Mouse (Mus musculus) intestine, postnatal 0 days (tissue): ENCODE results near the gene Cbarp. TPM values are rescaled to one million over a fixed set of nuclear protein-coding genes. Genes with fewer than 3 reads are reported as not detected.

Experiments used
- ATAC-seq: fragments of 200-750 bp; cut with Nextera tagmentation; 2 replicates; pipeline ENCODE4 v1.8.0; 2017; ENCODE audit warnings: mild to moderate bottlenecking, moderate TSS enrichment, moderate library complexity
- H3K27ac ChIP-seq: fragments of 300-500 bp; sonication (generic); 2 replicates; pipeline ENCODE4 v1.5.1; 2014; ENCODE audit warnings: mild to moderate bottlenecking, low read depth, low read length, moderate library complexity
- H3K27me3 ChIP-seq: fragments of 300-500 bp; sonication (generic); replicated peaks from 2 replicates; pipeline ENCODE4 v1.6.1; 2014; ENCODE audit warnings: low read length, mixed read lengths; ENCODE audit not compliant: control insufficient read depth, insufficient read depth
- H3K36me3 ChIP-seq: fragments of 300-500 bp; sonication (generic); 2 replicates; pipeline ENCODE4 v1.6.1; 2014; ENCODE audit warnings: mild to moderate bottlenecking, moderate library complexity; ENCODE audit not compliant: control insufficient read depth, insufficient read depth
- H3K4me1 ChIP-seq: fragments of 300-500 bp; sonication (generic); replicated peaks from 2 replicates; pipeline ENCODE4 v1.6.1; 2014; ENCODE audit warnings: antibody characterized with exemption, low read length, mixed read lengths; ENCODE audit not compliant: control insufficient read depth, insufficient read depth
- H3K4me2 ChIP-seq: fragments of 300-500 bp; sonication (generic); replicated peaks from 2 replicates; pipeline ENCODE4 v1.6.1; 2014; ENCODE audit warnings: low read depth, mild to moderate bottlenecking, moderate library complexity
- H3K4me3 ChIP-seq: fragments of 300-500 bp; sonication (generic); 2 replicates; pipeline ENCODE4 v1.5.1; 2014; ENCODE audit warnings: low read depth, low read length
- H3K9ac ChIP-seq: fragments of 300-500 bp; sonication (generic); 2 replicates; pipeline ENCODE4 v1.6.1; 2014; ENCODE audit warnings: mild to moderate bottlenecking, low read depth, low read length
- H3K9me3 ChIP-seq: fragments of 300-500 bp; sonication (generic); 2 replicates; pipeline ENCODE4 v1.6.1; 2016; ENCODE audit warnings: mixed run types; ENCODE audit not compliant: control insufficient read depth
- CTCF ChIP-seq: sonication (generic); IDR thresholded peaks from 2 replicates; pipeline ENCODE4 v1.5.1; 2016; ENCODE audit warnings: low read depth, mild to moderate bottlenecking, control low read depth, antibody characterized with exemption, moderate library complexity
- WGBS: fragments of 180-500 bp; shearing (Covaris S2); extraction: QIAGEN DNeasy Blood & Tissue Kit; methylation state at CpG from one replicate; pipeline ENCODE4 v1.1.7; 2014; 5-methylcytosine and 5-hydroxymethylcytosine counted together
- polyA plus RNA-seq: library from polyadenylated mRNA; unstranded; fragments of >200 nt; fragmentation: Nextera tagmentation; extraction: Ambion mirVana; gene quantifications from 2 replicates; pipeline ENCODE4 v1.2.1, GENCODE M21; 2015

The Cbarp gene
- polyA plus RNA-seq, 1 experiment from 2014 or later = 2.1 TPM

GRCm38 (mm10) chr10:80131316-80131951 is 9.2 kb downstream of the Cbarp start:
- Histone ChIP-seq H3K36me3 (peaks cover 60% of the 10 kb centered on the region), H3K4me2 (no peak overlapping the region; the same call in 1 of the 2 replicates)

GRCm38 (mm10) chr10:80130403-80131031 is 10.1 kb downstream of the Cbarp start:
- no peaks in the 10 kb centered on the region for H3K27me3 ChIP-seq
- H3K4me2 ChIP-seq = peak overlapping the region; percentile 32
- H3K4me1 ChIP-seq = peaks cover 5% of the 10 kb centered on the region; the same call in 1 of the 2 replicates
- H3K36me3 ChIP-seq = peaks cover 69% of the 10 kb centered on the region
- no peak overlapping the region; the same call in none of the 2 replicates for H3K27ac ChIP-seq
- TF ChIP-seq CTCF = peak; percentile 58
- ATAC-seq = peak; percentile 67
- H3K9ac ChIP-seq = no peak overlapping the region
- 46% methylated on average over 18 of the region's 18 CpGs for WGBS
- H3K4me3 ChIP-seq = no peak overlapping the region
- no peaks in the 10 kb centered on the region for H3K9me3 ChIP-seq

More at GRCm38 (mm10) chr10:80131316-80131951, 9.2 kb downstream of the Cbarp start:
- ATAC-seq = no peak
- WGBS = 41% methylated on average over 55 of the region's 55 CpGs
- Histone ChIP-seq H3K9ac (no peak overlapping the region), H3K9me3 (no peaks in the 10 kb centered on the region), H3K27me3 (0 out of 2 replicates have a peak, but pooled peaks cover 3% of the 10 kb centered on the region), H3K4me3 (no peak overlapping the region), H3K27ac (no peak overlapping the region), H3K4me1 (peaks cover 5% of the 10 kb centered on the region; the same call in 1 of the 2 replicates)
- TF ChIP-seq CTCF = no peak

GRCm38 (mm10) chr10:80129846-80130245 is 10.8 kb downstream of the Cbarp start:
- WGBS = 79% methylated on average over 9 of the region's 9 CpGs
- Histone ChIP-seq H3K27ac (no peak overlapping the region; the same call in 1 of the 2 replicates), H3K4me3 (no peak overlapping the region), H3K4me2 (peak overlapping the region; percentile 21; the same call in 1 of the 2 replicates), H3K27me3 (no peaks in the 10 kb centered on the region), H3K9ac (no peak overlapping the region), H3K36me3 (peaks cover 75% of the 10 kb centered on the region), H3K9me3 (no peaks in the 10 kb centered on the region), H3K4me1 (peaks cover 5% of the 10 kb centered on the region; the same call in 1 of the 2 replicates)
- TF ChIP-seq CTCF = no peak
- ATAC-seq = no peak

GRCm38 (mm10) chr10:80127920-80128319 is 12.7 kb downstream of the Cbarp start:
- Histone ChIP-seq H3K4me1 (peaks cover 5% of the 10 kb centered on the region; the same call in 1 of the 2 replicates), H3K9ac (no peak overlapping the region), H3K4me3 (no peak overlapping the region), H3K27ac (no peak overlapping the region), H3K36me3 (peaks cover 86% of the 10 kb centered on the region), H3K9me3 (no peaks in the 10 kb centered on the region), H3K4me2 (no peak overlapping the region), H3K27me3 (no peaks in the 10 kb centered on the region)
- WGBS = 88% methylated on average over 8 of the region's 8 CpGs
- no peak for TF ChIP-seq CTCF
- ATAC-seq = no peak

- peaks cover 68% of the 10 kb centered on the region for H3K36me3 ChIP-seq
Measured at GRCm38 (mm10) chr10:80123932-80124562, 16.6 kb downstream of the Cbarp start.

GRCm38 (mm10) chr10:80121639-80122038 is 19.0 kb downstream of the Cbarp start:
- H3K4me2 ChIP-seq = no peak overlapping the region
- H3K9ac ChIP-seq = no peak overlapping the region
- WGBS = 78% methylated on average over 2 of the region's 2 CpGs
- no peaks in the 10 kb centered on the region for H3K9me3 ChIP-seq
- peaks cover 47% of the 10 kb centered on the region for H3K36me3 ChIP-seq
- no peaks in the 10 kb centered on the region for H3K27me3 ChIP-seq
- TF ChIP-seq CTCF = no peak
- H3K27ac ChIP-seq = no peak overlapping the region
- no peaks in the 10 kb centered on the region; the same call in 1 of the 2 replicates for H3K4me1 ChIP-seq
- ATAC-seq = no peak
- no peak overlapping the region for H3K4me3 ChIP-seq

More at GRCm38 (mm10) chr10:80123932-80124562, 16.6 kb downstream of the Cbarp start:
- Histone ChIP-seq H3K4me3 (no peak overlapping the region), H3K9me3 (no peaks in the 10 kb centered on the region), H3K4me1 (no peaks in the 10 kb centered on the region), H3K4me2 (no peak overlapping the region), H3K27ac (no peak overlapping the region), H3K27me3 (no peaks in the 10 kb centered on the region), H3K9ac (no peak overlapping the region)
- no peak for TF ChIP-seq CTCF
- 91% methylated on average over 9 of the region's 9 CpGs for WGBS
- ATAC-seq = no peak
